Mouse (Mus musculus): ENCODE results near the gene Shc4.

Shc4 gene

GRCm38 (mm10) chr2:125685441-125686150, 38.4 kb downstream of the Shc4 start:
- DNase-seq (ENCODE audit: low read depth, low spot score): peak; percentile 59

DNA sequence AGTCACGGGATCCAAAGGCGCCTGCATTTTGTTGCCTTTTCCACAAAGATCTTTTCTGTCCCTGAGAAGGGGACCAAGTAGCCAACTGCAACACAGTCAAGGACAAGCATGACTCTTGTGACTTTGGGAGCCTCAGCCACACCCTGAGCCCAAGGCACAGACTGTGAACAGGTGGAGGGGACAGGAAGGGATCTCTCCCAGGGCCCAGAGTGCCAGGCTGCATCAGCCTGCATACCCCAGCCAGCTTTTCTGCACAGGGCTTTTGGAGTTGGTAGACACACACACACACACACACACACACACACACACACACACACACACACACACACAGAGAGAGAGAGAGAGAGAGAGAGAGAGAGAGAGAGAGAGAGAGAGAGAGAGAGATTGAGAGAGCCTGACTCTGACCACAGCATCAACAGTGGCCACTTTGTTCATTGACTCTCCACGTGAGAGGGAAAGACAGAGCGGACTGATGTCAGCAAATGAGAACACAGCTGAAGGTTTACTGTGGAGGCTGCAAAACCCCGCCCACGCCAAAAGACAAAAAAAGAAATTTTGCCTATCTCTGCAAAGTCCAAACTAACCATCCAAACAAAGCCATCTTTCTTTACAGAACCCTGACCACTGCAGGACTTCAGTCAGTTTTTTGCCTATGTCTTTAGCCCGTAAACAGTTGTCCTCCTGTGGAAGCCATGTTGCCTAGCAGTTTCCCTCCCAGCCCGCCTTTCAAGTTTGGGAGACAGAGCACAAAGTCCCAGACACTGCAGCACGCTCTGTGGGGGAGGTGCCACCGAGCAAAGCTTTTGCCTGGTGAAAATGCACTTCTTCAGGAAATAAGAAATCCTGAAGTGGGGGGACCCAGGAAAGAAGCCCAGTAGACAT, 39.1 kb downstream of the Shc4 start:
- no peak for DNase-seq (ENCODE audit: low read depth, low spot score)

DNA sequence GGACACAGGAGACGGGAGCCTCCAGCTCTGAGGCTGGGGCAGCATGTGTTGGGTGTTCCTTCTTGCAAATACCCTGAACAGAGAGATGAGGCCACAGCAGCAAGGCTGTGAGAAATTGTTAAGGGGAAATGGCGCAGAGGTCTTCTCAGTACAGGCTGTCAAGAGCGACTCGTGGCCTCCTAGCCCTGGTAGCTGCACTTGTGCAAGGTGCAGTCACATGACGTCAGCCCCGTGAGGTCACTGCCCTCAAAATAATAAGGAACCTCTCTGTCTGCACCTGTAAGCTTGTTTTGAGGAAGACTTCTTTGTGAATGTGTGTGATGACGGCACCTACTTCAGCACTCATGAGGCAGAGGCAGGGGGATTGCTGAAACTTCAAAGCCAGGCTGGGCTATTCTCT, 40.1 kb downstream of the Shc4 start:
- DNase-seq (ENCODE audit: low read depth, low spot score): no peak

DNA sequence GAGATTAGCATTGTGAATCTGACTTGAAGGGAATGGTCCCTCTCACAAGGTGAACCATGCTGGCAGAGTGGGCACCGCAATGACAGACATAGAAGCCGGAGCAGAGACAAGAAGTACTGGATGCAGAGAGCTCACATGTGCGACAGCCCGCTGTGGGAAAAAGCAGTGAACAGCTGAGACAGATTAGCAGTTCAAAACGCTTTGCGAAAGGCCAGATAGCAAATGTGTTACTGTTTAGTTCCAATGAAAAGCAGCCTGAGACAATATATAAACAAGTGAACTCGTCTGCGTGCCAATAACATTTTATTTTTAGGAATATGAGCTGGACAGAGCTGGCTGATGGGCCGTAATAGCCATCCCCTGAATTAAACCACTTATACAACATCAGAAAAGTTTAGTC, 42.1 kb downstream of the Shc4 start:
- DNase-seq (ENCODE audit: low read depth, low spot score): no peak

DNA sequence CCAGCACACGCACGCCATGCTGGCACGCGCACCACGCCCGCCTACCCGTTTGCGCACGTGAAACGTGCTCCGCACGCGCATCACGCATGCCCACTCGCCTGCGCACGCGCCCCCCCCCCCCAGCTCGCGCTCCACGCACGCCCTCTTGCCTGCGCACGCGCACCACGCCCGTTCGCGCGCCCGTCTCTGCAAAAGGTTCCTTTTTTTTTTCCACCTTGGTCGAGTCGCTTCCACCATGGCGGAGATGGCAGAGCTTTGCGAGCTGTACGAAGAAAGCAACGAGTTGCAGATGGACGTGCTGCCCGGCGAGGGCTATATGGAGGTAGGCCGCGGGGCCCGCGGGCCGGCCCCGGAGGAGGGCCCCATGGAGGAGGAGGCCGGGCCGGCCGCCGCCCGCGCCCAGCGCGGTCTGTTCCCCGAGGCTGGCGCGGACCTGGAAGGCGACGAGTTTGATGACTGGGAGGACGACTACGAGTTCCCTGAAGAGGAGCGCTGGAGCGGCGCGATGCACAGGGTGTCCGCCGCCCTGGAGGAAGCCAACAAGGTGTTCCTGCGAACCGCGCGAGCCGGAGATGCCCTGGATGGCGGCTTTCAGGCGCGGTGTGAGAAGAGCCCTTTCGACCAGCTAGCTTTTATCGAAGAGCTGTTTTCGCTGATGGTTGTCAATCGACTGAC, 50.9 kb downstream of the Shc4 start, which contains the start of gene Eid1:
Gene Eid1, plus strand, starts transcription at position 139 of the 675 bp plus-strand sequence.
- peak; percentile 80 for DNase-seq (ENCODE audit: low read depth, low spot score)

- DNase-seq (ENCODE audit: low read depth, low spot score): no peak
Observed at GRCm38 (mm10) chr2:125672568-125672956, 51.4 kb downstream of the Shc4 start.

GRCm38 (mm10) chr2:125670846-125671245, 53.1 kb downstream of the Shc4 start:
- peak; percentile 56 for DNase-seq (ENCODE audit: low read depth, low spot score)

DNA sequence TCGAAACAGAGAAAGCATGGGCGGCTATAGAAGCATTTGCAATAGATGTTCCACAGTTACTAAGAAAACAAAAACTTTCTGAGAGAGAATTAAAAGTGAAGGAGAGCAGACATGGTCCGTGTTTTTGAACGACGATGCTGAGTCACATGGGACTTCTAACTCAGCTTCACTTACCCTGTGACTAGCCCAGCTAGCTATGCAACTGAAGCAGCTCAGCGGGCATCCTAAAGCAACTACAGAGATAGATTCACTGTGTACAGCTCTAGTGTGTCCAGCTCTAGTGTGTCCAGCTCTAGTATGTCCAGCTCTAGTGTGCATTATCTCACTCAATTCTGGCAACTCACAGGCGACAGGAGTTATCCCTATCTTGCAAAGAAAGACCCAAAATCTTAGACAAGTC, 56.2 kb downstream of the Shc4 start:
- DNase-seq (ENCODE audit: low read depth, low spot score): peak; percentile 72

- DNase-seq (ENCODE audit: low read depth, low spot score): peak; percentile 94
Observed at GRCm38 (mm10) chr2:125667184-125667583, 56.8 kb downstream of the Shc4 start.

GRCm38 (mm10) chr2:125666668-125667067, 57.3 kb downstream of the Shc4 start:
- DNase-seq (ENCODE audit: low read depth, low spot score): peak; percentile 32

- no peak for DNase-seq (ENCODE audit: low read depth, low spot score)
Observed at GRCm38 (mm10) chr2:125665909-125666308, 58.0 kb downstream of the Shc4 start.

DNA sequence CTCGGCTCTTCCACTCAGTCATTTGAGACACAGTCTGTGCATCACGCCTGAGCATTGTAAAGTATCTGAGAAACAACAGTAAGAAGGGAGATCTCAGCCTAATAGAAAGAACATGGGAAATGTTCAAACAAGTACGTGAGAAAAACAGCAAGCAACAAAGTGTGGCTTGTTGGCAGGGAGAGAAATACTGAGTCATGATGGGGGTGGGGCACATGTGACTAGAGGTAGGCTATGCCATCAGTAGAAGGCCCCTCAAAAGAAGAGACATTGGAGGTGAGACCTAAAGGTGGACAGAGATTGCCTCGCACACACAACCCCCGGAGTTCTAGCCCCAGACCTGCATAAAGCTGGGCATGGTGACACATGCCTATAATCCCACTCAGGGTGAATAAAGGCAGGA, 58.7 kb downstream of the Shc4 start:
- DNase-seq (ENCODE audit: low read depth, low spot score): peak; percentile 42

DNA sequence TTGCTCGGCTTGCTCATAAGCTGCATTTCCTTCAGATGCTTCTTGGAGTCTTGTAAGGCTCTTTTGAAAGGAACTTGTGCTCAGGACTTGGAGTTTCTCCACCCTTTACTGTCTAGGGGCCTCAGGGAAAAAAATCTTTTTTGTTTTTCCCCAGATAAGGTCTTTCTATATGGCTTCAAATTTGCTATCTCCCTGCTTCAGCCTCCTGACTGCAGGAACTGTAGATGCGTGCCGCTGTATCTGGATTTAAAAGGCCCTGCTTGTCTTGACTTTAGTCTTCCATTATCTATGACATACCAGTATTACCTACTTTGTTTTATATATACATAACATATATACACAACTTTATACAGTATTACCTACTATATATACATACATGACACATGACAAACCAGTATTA, 61.4 kb downstream of the Shc4 start:
- DNase-seq (ENCODE audit: low read depth, low spot score): no peak

GRCm38 (mm10) chr2:125661156-125661555, 62.8 kb downstream of the Shc4 start:
- DNase-seq (ENCODE audit: low read depth, low spot score): no peak

- no peak for DNase-seq (ENCODE audit: low read depth, low spot score)
Observed at GRCm38 (mm10) chr2:125660537-125661130, 63.3 kb downstream of the Shc4 start.

DNA sequence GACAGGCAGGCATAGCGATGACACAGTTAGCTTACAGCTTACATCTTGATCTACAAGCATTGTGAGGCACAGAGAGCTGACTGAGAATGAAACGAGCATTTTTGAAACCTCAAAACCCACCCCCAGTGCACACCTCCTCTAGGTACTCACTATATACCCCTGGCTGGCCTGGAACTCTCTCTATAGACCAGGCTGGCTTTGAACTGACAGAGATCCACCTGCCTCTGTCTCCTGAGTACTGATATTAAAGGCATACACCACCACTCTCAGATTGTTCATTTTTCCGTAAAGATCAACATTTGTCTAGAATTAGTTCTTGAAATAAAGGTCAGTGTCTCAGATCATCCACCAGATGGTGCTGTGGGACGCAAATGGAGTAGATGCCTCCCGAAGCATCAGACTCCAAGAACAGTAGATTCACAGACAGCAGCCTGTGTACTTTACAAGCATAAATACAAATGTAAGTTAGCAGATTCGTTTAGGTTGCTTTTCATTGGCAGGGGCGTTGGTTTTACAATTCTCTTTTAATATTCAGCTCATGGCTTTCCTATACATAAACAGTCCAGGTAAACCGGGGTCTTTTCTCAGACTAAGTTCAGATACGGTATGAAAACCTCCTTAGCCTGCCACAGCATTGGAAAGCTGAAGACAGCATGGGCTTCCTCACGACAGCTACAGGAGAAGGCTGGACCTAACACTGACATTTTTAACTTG, 64.0 kb downstream of the Shc4 start:
- peak; percentile 89 for DNase-seq (ENCODE audit: low read depth, low spot score)

GRCm38 (mm10) chr2:125655391-125655790, 68.6 kb downstream of the Shc4 start:
- DNase-seq (ENCODE audit: low read depth, low spot score): no peak

DNA sequence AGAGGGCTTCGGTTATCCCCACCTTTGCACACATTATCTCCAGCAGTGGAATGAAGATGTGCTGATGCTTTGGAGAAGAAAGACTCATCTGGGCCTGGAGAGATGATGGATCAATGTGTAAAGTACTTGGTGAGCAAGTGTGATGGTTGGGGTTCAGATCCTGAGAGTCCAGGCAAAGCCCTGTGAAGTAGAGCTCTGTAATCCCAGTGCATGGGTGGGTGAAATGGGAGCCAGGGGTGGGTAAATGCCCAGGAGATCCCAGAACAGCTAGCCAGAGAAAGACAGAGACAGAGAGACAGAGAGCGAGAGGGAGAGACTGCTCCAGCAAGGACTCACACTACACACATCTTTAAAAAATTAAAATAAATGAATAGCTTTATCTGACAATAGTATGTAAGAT, 70.7 kb downstream of the Shc4 start:
- no peak for DNase-seq (ENCODE audit: low read depth, low spot score)

DNA sequence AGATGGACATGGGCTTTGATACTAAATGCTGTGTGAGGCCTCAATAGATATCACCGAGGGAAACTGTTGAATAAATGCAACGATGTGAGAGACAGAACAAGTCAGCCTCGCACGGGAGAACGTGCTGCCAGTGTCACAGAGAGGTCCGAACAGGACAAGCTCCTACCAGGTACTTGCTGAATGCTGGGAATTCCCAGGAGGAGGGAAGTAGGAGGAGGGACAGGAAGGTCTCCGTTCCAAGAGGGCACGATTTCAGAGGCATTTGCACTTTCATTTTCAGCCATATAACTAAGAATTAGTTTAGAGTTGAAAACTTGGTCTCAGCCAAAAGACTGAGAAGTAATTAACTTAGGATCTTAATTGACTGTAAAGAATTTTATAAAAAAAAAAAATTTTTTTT, 72.4 kb downstream of the Shc4 start:
- DNase-seq (ENCODE audit: low read depth, low spot score): no peak

- DNase-seq (ENCODE audit: low read depth, low spot score): no peak
Observed at GRCm38 (mm10) chr2:125650742-125651352, 73.1 kb downstream of the Shc4 start.

- no peak for DNase-seq (ENCODE audit: low read depth, low spot score)
Observed at GRCm38 (mm10) chr2:125650038-125650437, 73.9 kb downstream of the Shc4 start.

Data from 3T3-L1 (cell line).